Mouse (Mus musculus) brain, embryonic 14.5 days (tissue): ENCODE results near the gene Alpk1.
"Not testable (repeated sequence)": the region's sequence is repeated elsewhere in the genome, so short reads cannot be mapped to it uniquely, and the experiment has no call there.

Experiments used
- CTCF ChIP-seq: fragments of 200-500 bp; IDR thresholded peaks from 2 replicates; pipeline ENCODE4 v1.5.1; 2012; ENCODE audit warnings: inconsistent platforms, mild to moderate bottlenecking, moderate library complexity, borderline replicate concordance; ENCODE audit not compliant: insufficient read depth, insufficient read length; ENCODE audit errors: extremely low read depth
- POLR2A ChIP-seq: fragments of 200-500 bp; IDR thresholded peaks from 2 replicates; pipeline ENCODE4 v1.6.1; 2012; ENCODE audit warnings: mild to moderate bottlenecking, inconsistent platforms, borderline replicate concordance; ENCODE audit not compliant: poor library complexity, insufficient read depth, insufficient read length, severe bottlenecking; ENCODE audit errors: extremely low read depth

- not testable (repeated sequence) for TF ChIP-seq POLR2A, CTCF
Measured at GRCm38 (mm10) chr3:127783680-127784079, 3.4 kb upstream of the Alpk1 start.
